Mouse (Mus musculus): ENCODE measurements around the gene Srrd.

Srrd gene

GRCm38 (mm10) chr5:112342463-112343204 is at the start of gene Srrd, which contains the start of gene Hps4:
TSS of gene Srrd (minus strand) at chr5:112343040.
TSS of gene Hps4 (plus strand) at chr5:112343083.
- peak; percentile 94 for DNase-seq (ENCODE audit: low read depth)

- DNase-seq (ENCODE audit: low read depth): peak; percentile 22
Measured at GRCm38 (mm10) chr5:112391676-112392323, 49.0 kb upstream of the Srrd start.

- DNase-seq (ENCODE audit: low read depth): peak; percentile 27
Measured at GRCm38 (mm10) chr5:112391002-112391401, 48.2 kb upstream of the Srrd start.

GRCm38 (mm10) chr5:112389352-112389751 is 46.5 kb upstream of the Srrd start:
- no peak for DNase-seq (ENCODE audit: low read depth)

- no peak for DNase-seq (ENCODE audit: low read depth)
Measured at GRCm38 (mm10) chr5:112385973-112386372, 43.1 kb upstream of the Srrd start.

- peak; percentile 18 for DNase-seq (ENCODE audit: low read depth)
Measured at GRCm38 (mm10) chr5:112384805-112385472, 42.1 kb upstream of the Srrd start.

- no peak for DNase-seq (ENCODE audit: low read depth)
Measured at GRCm38 (mm10) chr5:112382641-112383330, 39.9 kb upstream of the Srrd start.

GRCm38 (mm10) chr5:112382042-112382441 is 39.2 kb upstream of the Srrd start:
- no peak for DNase-seq (ENCODE audit: low read depth)

- no peak for DNase-seq (ENCODE audit: low read depth)
Measured at GRCm38 (mm10) chr5:112381154-112381553, 38.3 kb upstream of the Srrd start.

GRCm38 (mm10) chr5:112378716-112379115 is 35.9 kb upstream of the Srrd start:
- no peak for DNase-seq (ENCODE audit: low read depth)

- DNase-seq (ENCODE audit: low read depth): no peak
Measured at GRCm38 (mm10) chr5:112377380-112377779, 34.5 kb upstream of the Srrd start.

- DNase-seq (ENCODE audit: low read depth): no peak
Measured at GRCm38 (mm10) chr5:112376111-112376510, 33.3 kb upstream of the Srrd start.

GRCm38 (mm10) chr5:112371933-112372332 is 29.1 kb upstream of the Srrd start:
- DNase-seq (ENCODE audit: low read depth): no peak

- no peak for DNase-seq (ENCODE audit: low read depth)
Measured at GRCm38 (mm10) chr5:112370236-112370813, 27.5 kb upstream of the Srrd start.

GRCm38 (mm10) chr5:112369326-112369725 is 26.5 kb upstream of the Srrd start:
- no peak for DNase-seq (ENCODE audit: low read depth)

- no peak for DNase-seq (ENCODE audit: low read depth)
Measured at GRCm38 (mm10) chr5:112368666-112369065, 25.8 kb upstream of the Srrd start.

GRCm38 (mm10) chr5:112367929-112368328 is 25.1 kb upstream of the Srrd start:
- DNase-seq (ENCODE audit: low read depth): no peak

- no peak for DNase-seq (ENCODE audit: low read depth)
Measured at GRCm38 (mm10) chr5:112367338-112367737, 24.5 kb upstream of the Srrd start.

- DNase-seq (ENCODE audit: low read depth): no peak
Measured at GRCm38 (mm10) chr5:112366879-112367278, 24.0 kb upstream of the Srrd start.

- DNase-seq (ENCODE audit: low read depth): no peak
Measured at GRCm38 (mm10) chr5:112364184-112364797, 21.5 kb upstream of the Srrd start.

- no peak for DNase-seq (ENCODE audit: low read depth)
Measured at GRCm38 (mm10) chr5:112360077-112360476, 17.2 kb upstream of the Srrd start.

- DNase-seq (ENCODE audit: low read depth): no peak
Measured at GRCm38 (mm10) chr5:112359520-112359919, 16.7 kb upstream of the Srrd start.
